Mouse (Mus musculus): ENCODE data around the gene Abcc6. TPM values are rescaled to one million over a fixed set of nuclear protein-coding genes. Genes with fewer than 3 reads are reported as not detected.
A peak's percentile ranks its signal among the peaks of the same experiment; 100 is the strongest.

Abcc6 gene
- polyA plus RNA-seq, 1 experiment from 2014 or later = 10.8 TPM

GRCm38 (mm10) chr7:46044106-46044505, 14.0 kb upstream of the Abcc6 start:
- no peak for TF ChIP-seq CTCF (IDR thresholded peaks at IDR 0.05; ENCODE audit: low read depth)
- TF ChIP-seq EP300 (IDR thresholded peaks at IDR 0.05; ENCODE audit: low read depth) = no peak
- Histone ChIP-seq H3K4me3 (ENCODE audit: low read depth, low read length) (no peak overlapping the region), H3K4me1 (ENCODE audit: insufficient read depth) (no peaks in the 10 kb centered on the region), H3K27me3 (ENCODE audit: insufficient read depth, low read length) (no peaks in the 10 kb centered on the region), H3K9ac (replicated peaks) (no peak overlapping the region), H3K27ac (ENCODE audit: low read depth) (no peak overlapping the region), H3K36me3 (replicated peaks; ENCODE audit: insufficient read depth, low read length) (peaks cover 56% of the 10 kb centered on the region), H3K4me2 (ENCODE audit: low read depth, low read length) (no peak overlapping the region), H3K9me3 (ENCODE audit: low read length) (no peaks in the 10 kb centered on the region)
- WGBS (ENCODE audit: insufficient replicate concordance) = 71% methylated on average over 10 of the region's 10 CpGs
- ATAC-seq (no peak), DNase-seq (no peak)

DNA sequence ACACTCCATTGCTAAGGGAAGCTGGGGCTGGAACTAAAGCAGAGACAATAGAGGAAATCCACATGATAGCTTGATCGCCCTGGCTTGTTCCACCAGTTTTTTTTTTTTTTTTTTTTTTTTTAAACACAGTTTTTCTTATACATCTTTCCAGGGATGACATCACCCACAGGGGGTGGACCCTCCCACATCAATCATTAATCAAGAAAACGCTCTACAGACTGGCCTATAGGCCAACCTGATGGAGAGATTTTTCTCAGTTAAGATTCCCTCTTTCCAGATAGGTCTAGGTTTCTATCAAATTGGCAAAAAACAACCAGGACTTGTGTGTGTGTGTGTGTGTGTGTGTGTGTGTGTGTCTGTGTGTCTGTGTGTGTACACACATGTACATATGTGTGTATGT, 9.8 kb upstream of the Abcc6 start:
- Histone ChIP-seq H3K9me3 (ENCODE audit: low read length) (no peaks in the 10 kb centered on the region), H3K9ac (replicated peaks) (no peak overlapping the region), H3K4me3 (ENCODE audit: low read depth, low read length) (no peak overlapping the region), H3K36me3 (replicated peaks; ENCODE audit: insufficient read depth, low read length) (peaks cover 46% of the 10 kb centered on the region), H3K27me3 (ENCODE audit: insufficient read depth, low read length) (no peaks in the 10 kb centered on the region), H3K4me2 (ENCODE audit: low read depth, low read length) (no peak overlapping the region), H3K27ac (ENCODE audit: low read depth) (no peak overlapping the region), H3K4me1 (ENCODE audit: insufficient read depth) (peaks cover 6% of the 10 kb centered on the region)
- DNase-seq (no peak), ATAC-seq (no peak)
- WGBS (ENCODE audit: insufficient replicate concordance) = 50% methylated on average over 2 of the region's 2 CpGs
- TF ChIP-seq EP300 (IDR thresholded peaks at IDR 0.05; ENCODE audit: low read depth) = no peak
- no peak for TF ChIP-seq CTCF (IDR thresholded peaks at IDR 0.05; ENCODE audit: low read depth)

GRCm38 (mm10) chr7:46037433-46037832, 7.3 kb upstream of the Abcc6 start:
- Histone ChIP-seq H3K4me3 (ENCODE audit: low read depth, low read length) (no peak overlapping the region), H3K9me3 (ENCODE audit: low read length) (no peaks in the 10 kb centered on the region), H3K36me3 (replicated peaks; ENCODE audit: insufficient read depth, low read length) (peaks cover 28% of the 10 kb centered on the region), H3K4me1 (ENCODE audit: insufficient read depth) (peaks cover 20% of the 10 kb centered on the region), H3K9ac (replicated peaks) (no peak overlapping the region), H3K27ac (ENCODE audit: low read depth) (no peak overlapping the region), H3K4me2 (ENCODE audit: low read depth, low read length) (no peak overlapping the region), H3K27me3 (ENCODE audit: insufficient read depth, low read length) (no peaks in the 10 kb centered on the region)
- no peak for DNase-seq
- TF ChIP-seq CTCF (IDR thresholded peaks at IDR 0.05; ENCODE audit: low read depth) (no peak), EP300 (IDR thresholded peaks at IDR 0.05; ENCODE audit: low read depth) (no peak)
- 79% methylated on average over 6 of the region's 6 CpGs for WGBS (ENCODE audit: insufficient replicate concordance)
- no peak for ATAC-seq

- no peak overlapping the region for H3K27ac ChIP-seq (ENCODE audit: low read depth)
- no peaks in the 10 kb centered on the region for H3K27me3 ChIP-seq (ENCODE audit: insufficient read depth, low read length)
- ATAC-seq (no peak), DNase-seq (no peak)
- no peak overlapping the region for H3K9ac ChIP-seq (replicated peaks)
- WGBS (ENCODE audit: insufficient replicate concordance) = 45% methylated on average over 2 of the region's 2 CpGs
- no peaks in the 10 kb centered on the region for H3K9me3 ChIP-seq (ENCODE audit: low read length)
- H3K4me2 ChIP-seq (ENCODE audit: low read depth, low read length) = peak overlapping the region; percentile 99; the same call in 1 of the 2 replicates
- H3K4me1 ChIP-seq (ENCODE audit: insufficient read depth) = peaks cover 30% of the 10 kb centered on the region
- TF ChIP-seq EP300 (IDR thresholded peaks at IDR 0.05; ENCODE audit: low read depth) = no peak; the same call in 1 of the 2 replicates
- TF ChIP-seq CTCF (IDR thresholded peaks at IDR 0.05; ENCODE audit: low read depth) = no peak
- peaks cover 14% of the 10 kb centered on the region for H3K36me3 ChIP-seq (replicated peaks; ENCODE audit: insufficient read depth, low read length)
- no peak overlapping the region for H3K4me3 ChIP-seq (ENCODE audit: low read depth, low read length)
These were observed 5.4 kb upstream of the Abcc6 start for GRCm38 (mm10) chr7:46035468-46035867.

- H3K27ac ChIP-seq (ENCODE audit: low read depth) = no peak overlapping the region
- ATAC-seq = no peak
- no peaks in the 10 kb centered on the region for H3K27me3 ChIP-seq (ENCODE audit: insufficient read depth, low read length)
- H3K9ac ChIP-seq (replicated peaks) = no peak overlapping the region
- peak overlapping the region; percentile 93 for H3K4me3 ChIP-seq (ENCODE audit: low read depth, low read length)
- H3K36me3 ChIP-seq (replicated peaks; ENCODE audit: insufficient read depth, low read length) = peaks cover 14% of the 10 kb centered on the region
- H3K9me3 ChIP-seq (ENCODE audit: low read length) = no peaks in the 10 kb centered on the region
- H3K4me1 ChIP-seq (ENCODE audit: insufficient read depth) = peaks cover 30% of the 10 kb centered on the region
- DNase-seq = no peak
- 41% methylated on average over 2 of the region's 2 CpGs for WGBS (ENCODE audit: insufficient replicate concordance)
- peak overlapping the region; percentile 99 for H3K4me2 ChIP-seq (ENCODE audit: low read depth, low read length)
- TF ChIP-seq CTCF (IDR thresholded peaks at IDR 0.05; ENCODE audit: low read depth) = no peak
- TF ChIP-seq EP300 (IDR thresholded peaks at IDR 0.05; ENCODE audit: low read depth) = no peak
These were observed 4.9 kb upstream of the Abcc6 start for GRCm38 (mm10) chr7:46034991-46035390.

DNA sequence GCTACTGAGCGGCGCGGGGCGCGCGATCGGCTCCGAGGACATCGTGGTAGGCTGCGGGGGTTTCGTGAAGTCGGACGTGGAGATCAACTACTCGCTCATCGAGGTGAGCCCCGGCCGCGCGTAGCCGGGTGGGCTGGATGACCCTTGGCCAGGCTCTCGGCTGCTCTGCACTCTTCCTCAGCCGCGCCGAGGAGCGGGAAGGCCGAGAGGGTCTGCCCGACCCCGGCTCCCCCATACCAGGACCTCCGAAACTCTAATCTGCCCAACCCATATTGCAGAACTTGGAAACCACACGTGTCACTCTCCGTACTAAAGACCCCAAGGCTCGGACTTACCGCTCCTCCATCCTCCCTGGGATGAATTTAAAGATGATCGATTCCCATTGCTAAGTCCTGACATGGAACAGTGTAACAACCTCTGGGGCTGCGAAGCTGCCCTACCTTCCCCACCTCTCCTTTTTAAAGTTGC, 3.8 kb upstream of the Abcc6 start:
- Histone ChIP-seq H3K27me3 (ENCODE audit: insufficient read depth, low read length) (no peaks in the 10 kb centered on the region), H3K9ac (replicated peaks) (peak overlapping the region; percentile 87), H3K36me3 (replicated peaks; ENCODE audit: insufficient read depth, low read length) (peaks cover 7% of the 10 kb centered on the region), H3K4me3 (ENCODE audit: low read depth, low read length) (peak overlapping the region; percentile 93), H3K9me3 (ENCODE audit: low read length) (no peaks in the 10 kb centered on the region), H3K4me2 (ENCODE audit: low read depth, low read length) (peak overlapping the region; percentile 99), H3K4me1 (ENCODE audit: insufficient read depth) (peaks cover 30% of the 10 kb centered on the region), H3K27ac (ENCODE audit: low read depth) (peak overlapping the region; percentile 35; the same call in 1 of the 2 replicates)
- TF ChIP-seq EP300 (IDR thresholded peaks at IDR 0.05; ENCODE audit: low read depth) (no peak), CTCF (IDR thresholded peaks at IDR 0.05; ENCODE audit: low read depth) (no peak)
- DNase-seq (no peak), ATAC-seq (peak; percentile 1)
- WGBS (ENCODE audit: insufficient replicate concordance) = under 1% methylated on average over 27 of the region's 35 CpGs
